Mouse (Mus musculus) cerebellum, adult 9-10 months (tissue): Measurements from ENCODE around the gene Actg2.
A peak's percentile ranks its signal among the peaks of the same experiment; 100 is the strongest.
"Not testable (repeated sequence)": the region's sequence is repeated elsewhere in the genome, so short reads cannot be mapped to it uniquely, and the experiment has no call there.

Experiments
- DNase-seq: peaks from one replicate; pipeline ENCODE4 v3.0.0; 2022

The Actg2 gene

GRCm38 (mm10) chr6:83536028-83536794 is at the start of gene Actg2:
Gene Actg2, minus strand, starts transcription at chr6:83536265.
- DNase-seq: no peak

- not testable (repeated sequence) for DNase-seq
Measured at GRCm38 (mm10) chr6:83585328-83585727, 49.3 kb upstream of the Actg2 start.

DNA sequence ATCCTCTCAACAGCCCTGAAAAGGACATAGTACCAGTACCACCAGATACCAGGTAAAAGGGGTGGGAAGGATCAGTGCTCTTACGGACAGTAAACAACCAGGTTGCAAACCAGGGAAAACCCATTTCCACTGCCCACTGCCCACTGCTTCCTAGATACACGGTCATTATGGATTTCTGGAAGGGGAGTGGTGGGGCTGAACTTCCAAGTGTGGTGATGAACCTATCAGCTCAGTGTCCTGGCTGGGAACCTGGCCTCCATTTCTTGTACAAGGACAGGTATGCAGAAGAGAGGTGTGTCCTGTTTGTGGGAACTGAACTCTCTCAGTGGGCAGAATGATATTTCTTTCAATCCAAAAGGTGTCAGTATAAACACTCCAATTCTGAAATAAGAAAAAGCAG is 47.5 kb upstream of the Actg2 start:
- no peak for DNase-seq

DNA sequence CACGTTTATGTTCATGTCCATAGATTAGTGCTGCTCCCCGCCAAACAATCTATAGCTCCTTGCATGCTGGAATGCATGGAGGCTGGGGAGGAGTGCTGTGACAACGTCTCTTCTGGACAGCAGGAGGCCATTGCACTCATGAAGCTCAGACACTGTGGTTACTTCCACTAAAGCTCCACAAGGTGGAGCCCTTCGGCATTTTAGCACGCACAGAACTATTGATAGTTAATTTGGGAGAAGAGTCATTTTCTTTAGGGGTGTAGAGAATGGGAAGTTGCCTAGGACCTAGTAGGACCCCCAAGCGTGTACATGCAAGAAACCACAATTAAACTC is 46.8 kb upstream of the Actg2 start:
- DNase-seq: no peak

- DNase-seq: no peak
Measured at GRCm38 (mm10) chr6:83582135-83582937, 46.3 kb upstream of the Actg2 start.

DNA sequence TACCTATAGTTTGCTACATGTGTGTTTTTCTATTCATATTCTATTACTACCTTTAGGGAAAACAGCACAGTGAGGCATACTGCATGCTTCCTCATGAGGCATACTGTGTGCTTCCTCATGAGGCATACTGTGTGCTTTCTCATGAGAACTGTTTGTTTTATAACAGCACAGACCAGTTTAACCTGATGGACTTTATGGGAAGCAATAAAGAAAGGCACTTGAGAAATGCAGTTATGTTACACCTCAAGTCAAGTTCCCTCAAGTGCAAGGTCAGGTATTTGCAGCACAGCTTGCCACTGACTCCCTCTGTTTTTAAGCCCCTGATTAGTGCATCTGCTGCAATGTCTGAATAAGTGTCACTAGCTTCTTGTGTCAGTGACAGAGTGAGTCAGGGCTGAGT is 41.5 kb upstream of the Actg2 start:
- no peak for DNase-seq

GRCm38 (mm10) chr6:83575609-83576008 is 39.5 kb upstream of the Actg2 start:
- no peak for DNase-seq

GRCm38 (mm10) chr6:83572671-83573070 is 36.6 kb upstream of the Actg2 start, which contains the start of gene Stambp:
Gene Stambp, minus strand, starts transcription at chr6:83572729.
- DNase-seq: peak; percentile 44

GRCm38 (mm10) chr6:83571840-83572667 is 36.0 kb upstream of the Actg2 start:
- DNase-seq: peak; percentile 91

DNA sequence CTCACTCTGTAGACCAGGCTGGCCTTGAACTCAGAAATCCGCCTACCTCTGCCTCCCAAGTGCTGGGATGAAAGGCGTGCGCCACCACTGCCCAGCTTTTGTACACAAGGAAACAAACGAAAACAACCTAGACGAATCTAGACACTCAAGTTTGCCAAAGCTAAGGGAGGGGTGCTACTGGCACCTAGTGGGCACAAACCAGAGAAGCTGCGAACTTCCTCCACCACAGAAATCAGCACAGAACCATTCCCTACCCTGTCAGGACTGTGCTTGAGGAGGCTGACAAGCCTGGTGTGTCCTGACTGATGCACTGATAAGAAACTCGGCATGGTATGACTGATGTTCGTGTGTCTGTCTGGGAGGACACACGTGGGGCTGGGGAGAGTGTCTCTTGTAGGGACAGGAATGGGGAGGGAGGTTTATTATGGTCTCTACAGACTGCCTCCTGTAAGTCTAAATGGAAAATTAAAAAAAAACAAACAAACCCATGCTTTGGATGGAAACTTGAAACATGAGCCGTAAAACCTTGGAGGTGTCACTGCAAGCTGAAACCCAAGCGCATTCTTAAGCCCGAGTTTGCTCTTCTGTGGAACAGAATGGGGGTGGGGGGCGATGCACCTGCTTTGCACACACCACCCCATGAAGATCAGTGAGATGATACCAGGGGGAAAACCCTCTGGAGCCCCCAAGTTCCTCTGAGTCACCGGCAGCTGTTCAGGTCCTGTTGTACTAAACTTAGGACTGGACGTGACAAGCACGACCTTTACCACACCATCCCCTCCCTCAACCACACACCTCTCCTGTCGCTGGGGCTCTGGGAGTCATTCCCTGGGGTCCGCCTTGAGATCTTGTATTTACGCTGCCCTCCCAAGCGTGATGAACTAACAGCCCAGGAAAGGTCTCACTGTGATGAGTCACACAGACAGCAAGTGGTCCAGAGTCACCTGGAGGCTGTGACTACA is 33.1 kb upstream of the Actg2 start:
- DNase-seq: peak; percentile 46

DNA sequence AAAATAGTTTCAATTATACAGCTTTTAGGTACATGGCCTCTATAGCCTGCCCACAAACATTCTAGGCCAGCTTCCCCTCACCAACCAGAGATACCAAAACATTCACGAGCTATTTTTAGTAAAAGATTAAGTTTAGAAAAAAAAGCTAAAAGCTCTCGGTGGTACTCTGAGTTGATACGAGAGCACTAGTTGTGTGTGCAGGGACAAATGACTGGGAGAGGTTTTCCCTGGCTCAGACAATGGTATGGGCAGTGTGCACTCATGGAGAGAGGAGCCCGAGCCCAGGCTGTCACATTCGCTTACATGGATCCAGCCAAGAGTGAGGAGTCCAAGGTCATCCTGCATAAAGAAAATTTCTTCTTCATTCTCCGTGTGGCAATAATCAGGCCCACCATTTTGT is 19.9 kb upstream of the Actg2 start:
- DNase-seq: no peak

- no peak for DNase-seq
Measured at GRCm38 (mm10) chr6:83548346-83548745, 12.3 kb upstream of the Actg2 start.

- DNase-seq: no peak
Measured at GRCm38 (mm10) chr6:83545778-83546177, 9.7 kb upstream of the Actg2 start.

DNA sequence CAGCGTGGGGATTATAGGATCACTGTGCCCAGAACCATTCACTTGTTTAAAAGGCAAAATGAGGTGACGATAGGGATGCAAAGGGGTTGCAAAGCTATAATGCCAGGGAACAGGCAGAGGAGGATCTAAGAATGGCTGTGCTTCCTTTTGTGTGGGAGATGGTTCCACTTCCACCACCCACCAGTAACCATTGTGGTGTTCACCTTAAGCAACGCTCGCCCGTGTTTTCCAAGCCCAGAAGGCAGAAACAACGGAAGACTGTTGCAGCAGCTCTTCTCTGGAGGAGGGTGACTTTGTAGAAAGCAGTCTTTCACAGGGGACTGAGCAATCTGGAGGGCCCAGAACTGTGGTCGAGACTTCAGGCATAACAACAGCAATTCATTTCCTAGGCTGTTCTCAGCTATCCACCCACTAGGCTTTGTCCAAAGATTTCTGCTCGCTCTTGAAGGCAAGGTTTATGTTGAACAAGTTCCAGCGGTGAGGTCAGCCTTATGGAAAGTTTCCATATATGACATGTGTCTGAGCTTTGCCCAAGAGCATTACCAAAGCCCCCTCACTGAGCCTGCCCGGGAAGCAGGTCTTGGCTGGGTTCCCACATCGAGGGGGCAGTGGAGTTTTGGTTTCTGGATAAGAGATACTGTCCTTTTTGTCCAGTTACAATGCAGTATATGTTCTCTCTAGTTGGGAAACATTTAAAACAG is 5.8 kb upstream of the Actg2 start:
- DNase-seq: peak; percentile 66

- DNase-seq: no peak
Measured at GRCm38 (mm10) chr6:83540017-83540416, 4.0 kb upstream of the Actg2 start.

DNA sequence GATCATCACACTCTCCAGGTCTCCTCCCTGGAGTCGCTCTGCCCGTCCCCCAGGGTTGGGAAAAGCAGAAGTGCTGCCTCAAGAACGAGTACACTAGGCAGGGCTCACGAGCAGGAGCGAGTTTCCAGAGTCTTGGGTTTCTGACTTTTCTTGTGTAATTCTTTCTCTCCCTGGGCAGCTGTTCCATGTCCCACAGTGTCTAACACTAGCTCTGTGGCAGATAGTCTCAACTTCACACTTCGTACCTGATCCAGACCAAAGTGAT is 662 bp upstream of the Actg2 start:
- DNase-seq: no peak

DNA sequence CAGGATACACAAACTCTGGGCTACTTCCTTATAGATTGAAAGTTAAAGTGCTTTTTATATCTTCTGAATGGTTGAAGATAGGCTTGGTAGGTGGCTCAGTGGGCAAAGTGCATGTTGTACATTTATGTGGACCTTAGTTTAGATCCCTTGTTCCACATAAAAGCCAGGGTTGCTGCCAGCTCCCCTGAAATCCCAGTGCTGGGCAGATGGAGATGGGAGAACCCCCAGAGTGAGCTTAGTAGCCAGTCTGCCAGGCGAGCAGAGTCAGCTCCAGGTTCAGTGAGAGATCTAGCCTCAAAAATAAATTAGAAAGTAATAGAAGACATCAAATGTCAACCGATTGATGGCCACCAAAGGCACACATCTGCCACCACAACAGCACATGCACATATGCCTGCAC is 3.5 kb downstream of the Actg2 start:
- peak; percentile 84 for DNase-seq

DNA sequence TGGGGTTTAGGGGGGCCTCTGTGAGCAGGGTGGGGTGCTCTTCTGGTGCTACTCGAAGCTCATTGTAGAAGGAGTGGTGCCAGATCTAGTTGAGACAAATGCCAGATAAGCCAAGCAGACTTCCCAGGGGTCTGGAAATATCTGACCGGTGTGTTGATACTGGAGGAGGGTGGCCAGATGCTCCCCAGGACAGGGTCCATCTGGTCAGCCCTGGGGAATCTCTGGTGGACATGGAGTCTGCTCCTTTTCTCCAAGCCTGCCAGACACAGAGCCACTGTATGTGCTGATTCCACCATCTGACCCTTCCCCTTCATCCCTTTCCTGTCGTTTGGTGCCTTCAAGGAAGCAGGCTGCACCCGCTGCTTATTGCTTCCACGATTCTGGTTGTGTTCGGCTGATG is 12.9 kb downstream of the Actg2 start:
- DNase-seq: peak; percentile 73

- DNase-seq: no peak
Measured at GRCm38 (mm10) chr6:83521784-83522183, 14.3 kb downstream of the Actg2 start.

GRCm38 (mm10) chr6:83518637-83519036 is 17.4 kb downstream of the Actg2 start:
- DNase-seq: no peak

DNA sequence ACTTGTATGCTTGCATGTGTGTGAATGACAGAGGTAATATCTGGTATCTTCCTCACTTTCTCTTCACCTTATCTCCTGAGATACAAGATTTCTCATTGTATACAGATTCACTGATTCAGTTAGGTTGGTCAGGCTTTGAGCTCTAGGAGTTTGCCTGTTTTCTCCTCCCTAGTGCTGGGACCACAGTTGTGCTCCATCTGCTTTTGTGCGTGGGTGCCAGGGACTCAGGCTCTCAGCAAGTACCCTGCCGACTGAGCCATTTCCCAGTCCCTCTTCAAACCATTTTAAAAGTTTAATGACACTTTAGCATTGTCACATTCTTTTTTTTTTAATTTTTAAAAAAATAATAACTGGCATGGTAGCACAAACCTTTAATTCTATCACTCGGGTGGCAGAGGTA is 20.9 kb downstream of the Actg2 start:
- DNase-seq: no peak

DNA sequence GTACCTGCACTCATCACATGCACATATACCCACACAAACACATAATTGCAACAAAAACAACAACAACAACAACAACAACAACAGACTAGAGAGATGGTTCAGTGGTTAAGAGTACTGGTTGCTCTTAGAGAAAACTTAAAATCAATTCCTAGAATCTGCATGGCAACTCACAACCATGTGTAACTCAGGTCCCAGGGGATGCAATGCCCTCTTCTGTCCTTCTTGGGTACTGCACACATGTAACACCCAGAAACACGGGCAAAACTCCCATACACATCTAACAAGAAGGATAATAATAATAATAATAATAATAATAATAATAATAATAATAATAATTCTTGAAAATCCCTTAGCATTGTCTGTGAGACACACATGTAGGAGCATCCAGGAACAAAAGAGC is 23.6 kb downstream of the Actg2 start:
- DNase-seq: peak; percentile 81
